Mouse (Mus musculus) forebrain, embryonic 14.5 days (tissue): ENCODE measurements around the gene Cbs. TPM values are rescaled to one million over a fixed set of nuclear protein-coding genes. Genes with fewer than 3 reads are reported as not detected.

Experiments used
- ATAC-seq: fragments of 200-750 bp; cut with Nextera tagmentation; 2 replicates; pipeline ENCODE4 v1.8.0; 2017; ENCODE audit warnings: mild to moderate bottlenecking, moderate library complexity
- DNase-seq: peaks from one replicate; pipeline ENCODE4 v3.0.0-alpha.2; 2015; ENCODE audit warnings: low spot score
- H3K27ac ChIP-seq: fragments of 300-500 bp; sonication (generic); 2 replicates; pipeline ENCODE4 v1.5.1; 2014; ENCODE audit warnings: low read depth, mild to moderate bottlenecking, control low read depth, low read length, moderate library complexity
- H3K27me3 ChIP-seq: fragments of 300-500 bp; sonication (generic); replicated peaks from 2 replicates; pipeline ENCODE4 v1.6.1; 2014; ENCODE audit warnings: low read length, control low read depth, mixed read lengths; ENCODE audit not compliant: control insufficient read depth, insufficient read depth
- H3K36me3 ChIP-seq: fragments of 300-500 bp; sonication (generic); 2 replicates; pipeline ENCODE4 v1.6.1; 2014; ENCODE audit warnings: low read length, control low read depth; ENCODE audit not compliant: control insufficient read depth, insufficient read depth
- H3K4me1 ChIP-seq: fragments of 300-500 bp; sonication (generic); 2 replicates; pipeline ENCODE4 v1.6.1; 2014; ENCODE audit warnings: antibody characterized with exemption, low read length, control low read depth; ENCODE audit not compliant: control insufficient read depth, insufficient read depth
- H3K4me2 ChIP-seq: fragments of 300-500 bp; sonication (generic); 2 replicates; pipeline ENCODE4 v1.6.1; 2014; ENCODE audit warnings: mild to moderate bottlenecking, control low read depth, low read length
- H3K4me3 ChIP-seq: fragments of 300-500 bp; sonication (generic); 2 replicates; pipeline ENCODE4 v1.5.1; 2014; ENCODE audit warnings: low read depth, low read length, control low read depth
- H3K9ac ChIP-seq: fragments of 300-500 bp; sonication (generic); 2 replicates; pipeline ENCODE4 v1.6.1; 2014; ENCODE audit warnings: mild to moderate bottlenecking, low read length, control low read depth, moderate library complexity
- H3K9me3 ChIP-seq: fragments of 300-500 bp; sonication (generic); replicated peaks from 2 replicates; pipeline ENCODE4 v1.6.1; 2016; ENCODE audit warnings: low read length, control low read depth, mixed read lengths; ENCODE audit not compliant: control insufficient read depth
- WGBS: fragments of 180-500 bp; shearing (Covaris S2); extraction: QIAGEN DNeasy Blood & Tissue Kit; methylation state at CpG from one replicate; pipeline ENCODE4 v1.1.7; 2014; 5-methylcytosine and 5-hydroxymethylcytosine counted together
- microRNA-seq: library from miRNA; unstranded; fragments of <30 nt; microRNA quantifications from one replicate; pipeline ENCODE4, GENCODE M21; 2016
- polyA plus RNA-seq: library from polyadenylated mRNA; unstranded; fragments of >200 nt; fragmentation: Nextera tagmentation; extraction: Ambion mirVana; gene quantifications from 2 replicates; pipeline ENCODE4 v1.2.1, GENCODE M21; 2014

Gene Cbs
- polyA plus RNA-seq, 1 experiment from 2014 or later: 5.6 TPM

DNA sequence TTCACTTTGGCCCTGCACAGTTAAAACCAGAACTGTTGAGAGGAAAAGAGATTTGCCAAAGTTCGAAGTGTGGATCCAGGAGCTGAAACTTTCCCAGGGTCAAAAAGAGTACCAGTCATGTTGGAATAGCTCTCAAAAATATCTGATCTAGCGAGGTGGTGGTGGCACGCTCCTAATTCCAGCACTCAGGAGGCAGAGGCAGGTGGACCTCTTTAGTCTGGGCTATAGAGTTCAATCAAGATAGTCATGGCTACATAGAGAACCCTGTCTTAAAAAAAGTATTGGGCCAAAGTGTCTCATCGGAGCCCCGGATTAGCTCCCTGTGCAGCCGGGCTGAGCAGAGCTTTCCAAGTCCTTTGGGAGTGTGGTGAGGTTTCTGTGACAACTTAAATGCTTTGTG, 70.8 kb downstream of the Cbs start:
- 68% methylated on average over 6 of the region's 6 CpGs for WGBS
- Histone ChIP-seq H3K4me3 (peak overlapping the region; percentile 89), H3K4me1 (peaks cover 30% of the 10 kb centered on the region), H3K27ac (no peak overlapping the region; the same call in 1 of the 2 replicates), H3K4me2 (peak overlapping the region; percentile 86), H3K27me3 (no peaks in the 10 kb centered on the region), H3K9ac (peak overlapping the region; percentile 92), H3K36me3 (no peaks in the 10 kb centered on the region), H3K9me3 (no peaks in the 10 kb centered on the region)
- ATAC-seq (no peak), DNase-seq (no peak)

DNA sequence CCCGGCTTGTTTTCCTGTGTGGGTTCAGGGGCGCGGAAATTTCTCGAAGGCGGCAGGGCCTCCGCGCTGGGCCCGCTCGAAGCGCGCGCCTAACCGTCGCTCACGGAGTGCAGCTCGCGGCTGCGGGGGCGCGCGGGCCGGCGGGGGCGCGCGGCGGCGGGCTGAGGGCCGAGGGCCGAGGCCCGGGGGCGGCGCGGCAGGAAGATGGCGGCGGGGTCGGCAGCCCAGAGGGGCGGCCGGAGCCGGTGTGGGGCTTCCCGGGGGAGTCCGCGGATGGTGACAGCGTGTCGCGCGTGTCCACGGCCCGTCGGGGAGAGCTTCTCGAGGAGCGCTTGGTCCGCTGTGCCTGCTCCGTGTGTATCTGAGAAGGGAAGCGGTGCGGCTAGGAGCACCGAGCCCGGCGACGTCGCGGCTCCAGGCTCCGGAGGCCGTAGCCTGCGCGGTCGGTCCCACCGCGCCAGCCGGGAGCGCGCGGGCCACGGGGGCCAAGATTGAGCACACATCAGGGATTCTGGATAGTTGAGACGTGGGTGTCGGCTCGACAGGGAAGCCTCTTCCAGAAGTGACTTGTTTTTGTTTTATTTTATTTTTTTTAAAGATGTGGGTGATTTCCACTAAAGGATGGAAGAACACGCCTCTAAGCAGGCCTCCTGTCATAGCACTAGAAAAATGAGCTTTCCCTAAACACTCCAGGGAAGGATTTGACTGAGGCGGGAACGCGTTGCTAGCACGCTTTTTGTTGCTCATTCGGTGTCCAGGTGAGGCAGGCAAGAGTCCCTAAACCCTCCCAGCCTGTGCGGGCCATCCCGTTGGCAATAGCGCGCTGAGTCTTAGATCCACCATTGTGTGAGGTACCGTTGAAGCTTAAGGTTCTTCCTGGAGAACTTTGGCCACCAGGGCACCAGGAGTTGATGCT, 71.6 kb downstream of the Cbs start:
- under 1% methylated on average over 70 of the region's 88 CpGs for whole genome bisulfite sequencing
- Histone ChIP-seq H3K4me1 (peaks cover 30% of the 10 kb centered on the region), H3K27ac (peak overlapping the region; percentile 99), H3K9me3 (no peaks in the 10 kb centered on the region), H3K9ac (peak overlapping the region; percentile 92), H3K27me3 (no peaks in the 10 kb centered on the region), H3K4me3 (peak overlapping the region; percentile 89), H3K36me3 (no peaks in the 10 kb centered on the region), H3K4me2 (peak overlapping the region; percentile 86)
- DNase-seq: peak; percentile 86
- ATAC-seq: peak; percentile 60

DNA sequence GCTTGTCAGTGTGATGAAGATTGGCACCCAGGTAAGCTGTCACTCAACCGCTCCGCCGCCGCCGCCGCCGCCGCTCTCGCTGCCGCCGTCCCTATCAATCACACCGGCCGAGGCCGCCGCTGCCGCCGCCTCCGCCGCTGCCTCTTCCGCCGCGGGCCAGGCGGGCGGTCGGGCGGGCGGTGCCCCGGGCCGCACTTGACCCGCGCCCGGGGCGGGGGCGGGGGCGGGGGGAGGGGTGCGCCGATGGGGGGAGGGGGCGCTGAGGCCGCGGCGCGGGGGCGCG, 72.2 kb downstream of the Cbs start:
- 0% methylated on average over 19 of the region's 44 CpGs for WGBS
- no peaks in the 10 kb centered on the region for H3K9me3 ChIP-seq
- H3K4me1 ChIP-seq: peaks cover 30% of the 10 kb centered on the region
- peak overlapping the region; percentile 89 for H3K4me3 ChIP-seq
- no peaks in the 10 kb centered on the region for H3K27me3 ChIP-seq
- no peaks in the 10 kb centered on the region for H3K36me3 ChIP-seq
- ATAC-seq (no peak), DNase-seq (no peak)
- peak overlapping the region; percentile 92 for H3K9ac ChIP-seq
- peak overlapping the region; percentile 86 for H3K4me2 ChIP-seq
- peak overlapping the region; percentile 99 for H3K27ac ChIP-seq

DNA sequence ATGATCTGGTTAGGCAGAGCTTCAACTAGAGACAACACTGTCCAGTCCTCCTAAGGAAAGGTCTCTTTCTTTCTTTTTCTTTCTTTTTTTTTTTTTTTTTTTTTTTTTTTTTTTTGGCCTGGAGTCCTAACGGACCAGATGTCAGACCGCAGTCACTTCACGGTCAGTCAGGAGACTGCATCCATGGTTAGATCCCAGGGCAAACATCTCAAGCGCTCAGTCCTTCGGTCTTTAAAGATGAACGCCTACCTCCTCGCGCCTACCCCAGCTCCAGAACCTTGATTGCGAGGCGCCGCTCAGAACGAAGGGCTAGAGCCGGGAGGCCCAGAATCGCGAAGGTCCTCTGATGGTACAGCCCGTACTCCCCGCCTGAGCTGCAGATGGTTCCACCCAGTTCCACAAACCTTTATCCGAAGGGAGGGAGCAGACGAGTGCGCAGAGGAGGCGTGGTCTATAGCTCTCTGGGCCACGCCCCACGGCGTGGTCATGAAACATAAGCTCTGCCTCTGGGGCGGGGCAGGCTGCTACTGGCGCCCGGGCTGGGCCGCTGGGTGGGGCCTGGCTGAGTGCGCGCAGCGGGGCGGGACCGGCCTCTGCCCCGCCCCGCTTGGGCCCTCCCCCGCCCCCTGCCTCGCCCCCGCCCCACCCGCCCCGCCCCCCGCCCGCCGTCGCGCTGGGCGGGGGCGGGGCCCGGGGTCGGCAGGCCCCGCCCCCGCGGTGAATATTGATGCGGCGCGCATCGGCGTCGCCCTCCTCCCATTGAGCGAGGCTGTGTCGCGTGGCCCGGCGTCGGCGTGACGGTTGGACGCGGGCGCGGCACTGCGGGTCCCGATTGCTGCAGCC, 72.8 kb downstream of the Cbs start, which contains the start of gene Pknox1:
Pknox1 (plus strand) TSS at position 720 of the 843 bp plus-strand sequence.
- no peaks in the 10 kb centered on the region for H3K27me3 ChIP-seq
- ATAC-seq: peak; percentile 97
- no peaks in the 10 kb centered on the region for H3K36me3 ChIP-seq
- H3K9me3 ChIP-seq: no peaks in the 10 kb centered on the region
- peak; percentile 100 for DNase-seq
- WGBS: under 1% methylated on average over 50 of the region's 72 CpGs
- peak within 1 kb of the TSS; percentile 99 for H3K27ac ChIP-seq
- H3K4me3 ChIP-seq: peak within 1 kb of the TSS; percentile 89
- H3K4me2 ChIP-seq: peak within 1 kb of the TSS; percentile 86
- peaks cover 28% of the 10 kb centered on the region for H3K4me1 ChIP-seq
- H3K9ac ChIP-seq: peak within 1 kb of the TSS; percentile 92

DNA sequence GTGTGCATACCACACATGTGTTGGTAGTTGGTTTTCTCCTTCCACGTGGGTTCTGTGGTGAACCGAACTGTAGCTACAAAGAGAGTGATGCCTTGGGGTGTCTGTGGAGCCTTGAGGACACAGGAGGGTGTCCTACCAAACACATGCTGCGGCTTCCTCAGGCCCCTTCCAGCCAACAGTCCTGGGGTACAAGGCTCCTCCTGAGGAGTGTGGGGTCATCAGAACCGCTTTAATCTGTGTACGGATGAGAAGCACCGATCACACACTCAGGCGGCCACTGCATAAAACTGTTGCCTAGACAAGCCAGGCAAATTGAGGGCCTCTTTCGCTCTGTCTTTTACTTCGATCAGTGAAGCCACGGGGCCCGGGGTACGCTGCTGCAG, 73.4 kb downstream of the Cbs start:
- H3K4me1 ChIP-seq: peaks cover 23% of the 10 kb centered on the region
- ATAC-seq (no peak), DNase-seq (no peak)
- H3K4me2 ChIP-seq: peak overlapping the region; percentile 56
- H3K9me3 ChIP-seq: no peaks in the 10 kb centered on the region
- peak overlapping the region; percentile 28 for H3K4me3 ChIP-seq
- 29% methylated on average over 12 of the region's 12 CpGs for WGBS
- H3K9ac ChIP-seq: peak overlapping the region; percentile 56
- H3K27me3 ChIP-seq: no peaks in the 10 kb centered on the region
- no peaks in the 10 kb centered on the region for H3K36me3 ChIP-seq
- peak overlapping the region; percentile 82 for H3K27ac ChIP-seq

DNA sequence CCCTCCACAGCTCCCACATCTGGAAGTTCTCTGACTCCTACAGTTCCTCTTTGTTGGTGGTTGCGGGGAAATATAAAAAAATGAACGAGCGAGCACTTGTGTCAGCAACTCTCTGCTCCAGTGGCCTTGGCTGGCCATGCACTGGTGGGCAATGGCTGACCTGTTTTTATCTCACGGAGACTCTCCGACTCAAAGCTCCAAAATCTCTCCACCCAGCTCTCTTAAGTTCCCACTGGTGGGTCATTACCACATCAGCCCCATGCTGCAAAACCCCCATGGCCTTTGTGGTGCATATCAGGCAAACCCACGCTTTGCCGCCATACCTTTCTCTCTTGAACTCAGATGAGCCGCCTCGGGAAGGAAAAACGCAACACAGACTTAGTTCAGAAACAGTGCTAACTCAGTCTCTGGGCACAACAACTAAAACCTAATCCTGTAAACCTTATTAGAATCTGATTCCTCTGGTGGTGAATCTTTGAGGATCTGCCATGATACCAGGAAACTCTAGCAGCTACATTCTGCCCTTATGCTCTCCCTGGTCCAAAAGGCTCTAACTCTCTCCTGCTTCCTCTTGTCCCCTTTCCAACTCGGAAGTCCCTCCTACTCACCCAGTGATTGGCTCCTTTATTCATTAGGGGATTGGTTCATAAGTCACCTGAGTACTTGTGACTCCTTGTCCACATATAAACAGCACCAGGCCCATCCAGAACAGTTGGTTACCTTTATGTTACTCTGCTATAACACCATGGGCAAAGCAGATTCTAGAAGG, 77.8 kb downstream of the Cbs start:
- no peak for DNase-seq
- Histone ChIP-seq H3K27me3 (no peaks in the 10 kb centered on the region), H3K4me1 (peaks cover 11% of the 10 kb centered on the region), H3K27ac (no peak overlapping the region), H3K9me3 (no peaks in the 10 kb centered on the region), H3K9ac (no peak overlapping the region), H3K36me3 (no peaks in the 10 kb centered on the region), H3K4me2 (no peak overlapping the region), H3K4me3 (no peak overlapping the region)
- no peak for ATAC-seq
- 93% methylated on average over 11 of the region's 11 CpGs for WGBS

Small RNAs within 50 kb of the gene (microRNA-seq; reads per million reads assigned to microRNA genes)
- not detected for gene Gm24970

Other genes starting within 250 kb of the Cbs start
- gene Wdr4, start 117.3 kb downstream of the Cbs start, polyA plus RNA-seq: 31.3 and 34.3 TPM in 2 replicates
- gene Ndufv3, start 117.1 kb downstream of the Cbs start, polyA plus RNA-seq: 377 and 457 TPM in 2 replicates
- gene Pknox1, start 72.5 kb downstream of the Cbs start, polyA plus RNA-seq: 36.4 and 36.8 TPM in 2 replicates
- 165 and 172 TPM in 2 replicates for gene U2af1, start 21.7 kb upstream of the Cbs start, polyA plus RNA-seq
- gene Cryaa, start 40.6 kb upstream of the Cbs start, polyA plus RNA-seq: 0.14 TPM in 1 of 2 replicates, not detected in the other
- gene Sik1, start 218.6 kb upstream of the Cbs start, polyA plus RNA-seq: 12.2 and 14.7 TPM in 2 replicates